Mouse (Mus musculus) WW6 (cell line): Measurements from ENCODE around the gene Arhgef16.

ENCODE experiments used
- DNase-seq: peaks from one replicate; pipeline ENCODE4 v3.0.0-alpha.2; 2013; ENCODE audit warnings: low read depth, low spot score

Gene Arhgef16

DNA sequence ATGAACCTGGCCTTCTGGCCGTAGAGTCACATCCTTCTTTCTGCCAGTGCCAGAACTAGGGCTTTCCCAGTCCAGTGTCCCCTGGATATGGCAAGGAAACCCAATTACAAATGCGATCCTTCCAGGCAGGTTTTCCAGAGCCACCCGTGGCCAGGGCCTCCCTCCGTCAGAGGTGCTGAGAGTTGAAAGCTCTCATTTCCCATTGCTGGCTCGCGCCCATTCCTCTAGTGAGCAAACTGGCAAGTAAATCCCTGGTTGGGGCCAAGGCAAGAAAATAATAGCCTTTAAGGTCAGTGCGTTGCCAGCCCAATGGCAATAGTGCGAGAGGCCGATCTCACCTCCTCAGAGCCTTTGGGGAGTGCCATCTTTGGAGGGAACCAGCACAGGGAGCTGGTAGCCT lies 71.9 kb downstream of the Arhgef16 start:
- DNase-seq = no peak
